Comparison of ENCODE assay signal across 25 mouse cellular contexts in the genomic region with DNA sequence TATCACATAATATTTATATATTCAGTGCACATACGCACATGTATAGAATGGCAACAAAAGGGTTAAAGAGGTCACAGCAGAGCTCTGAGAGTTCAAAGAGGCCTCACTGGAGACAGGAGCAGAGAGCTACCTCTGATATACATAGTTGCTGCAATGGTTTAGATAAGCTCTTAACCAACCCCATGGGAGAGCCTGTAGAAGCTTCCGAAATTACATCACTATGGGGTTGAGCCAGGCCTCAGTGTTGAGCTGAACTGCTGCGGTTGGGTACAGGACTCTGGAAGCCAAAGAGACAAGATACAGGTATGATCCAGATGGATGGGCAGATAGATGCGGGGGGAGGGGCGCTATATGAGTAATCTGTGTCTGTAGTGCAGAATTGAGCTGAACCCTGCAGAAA. TPM values are rescaled to one million over a fixed set of nuclear protein-coding genes. Genes with fewer than 3 reads are reported as not detected.
DNase-seq lines count a peak whose midpoint lies in the region; ATAC-seq and TF ChIP-seq lines count a peak whose summit lies in the region.
"Had no signal": no experiment of that assay in that cellular context is flagged by ENCODE, and none has a peak within 500 bp of the region (broad histone marks: within the 10 kb centered on the region; RNA-seq: fewer than 3 reads in every experiment).

No protein-coding gene starts in this region.

- WGBS in intestine, embryonic 15.5 days: 83% methylated on average over 5 of the region's 5 CpGs
- WGBS in intestine, postnatal 0 days: 90% methylated on average over 5 of the region's 5 CpGs
- 90% methylated on average over 5 of the region's 5 CpGs for WGBS in forebrain, embryonic 10.5 days

- peak; percentile 58; the same call in 1 of the 2 replicates for ATAC-seq in intestine, embryonic 15.5 days
- no peak for ATAC-seq in intestine, postnatal 0 days
- peak; percentile 90 for ATAC-seq in megakaryocyte progenitor cell, adult 5-6 weeks (replicated peaks; ENCODE audit: poor library complexity)
- ATAC-seq: forebrain, embryonic 15.5 days; midbrain, embryonic 13.5 days had no signal

- H3K36me3 ChIP-seq in intestine, embryonic 15.5 days: no peaks in the 10 kb centered on the region
- no peaks in the 10 kb centered on the region for H3K36me3 ChIP-seq in intestine, postnatal 0 days (ENCODE audit: control insufficient read depth, insufficient read depth)
- H3K36me3 ChIP-seq in forebrain, embryonic 10.5 days (replicated peaks): no peaks in the 10 kb centered on the region
- H3K36me3 ChIP-seq: forebrain, embryonic 15.5 days; limb, embryonic 15.5 days; midbrain, embryonic 13.5 days had no signal

- H3K4me1 ChIP-seq in intestine, embryonic 15.5 days (replicated peaks): 0 out of 2 replicates have a peak, but pooled peaks cover 4% of the 10 kb centered on the region
- H3K4me1 ChIP-seq in intestine, postnatal 0 days (replicated peaks; ENCODE audit: control insufficient read depth, insufficient read depth, low read length): no peaks in the 10 kb centered on the region
- H3K4me1 ChIP-seq in forebrain, embryonic 10.5 days: peaks cover 20% of the 10 kb centered on the region; the same call in 1 of the 2 replicates
- H3K4me1 ChIP-seq: forebrain, embryonic 15.5 days; limb, embryonic 15.5 days had no signal

- H3K9me3 ChIP-seq in intestine, embryonic 15.5 days: no peaks in the 10 kb centered on the region
- no peaks in the 10 kb centered on the region for H3K9me3 ChIP-seq in intestine, postnatal 0 days (ENCODE audit: control insufficient read depth)
- H3K9me3 ChIP-seq in forebrain, embryonic 10.5 days: no peaks in the 10 kb centered on the region
- H3K9me3 ChIP-seq: forebrain, embryonic 15.5 days; limb, embryonic 15.5 days; midbrain, embryonic 13.5 days had no signal

- no peak overlapping the region for H3K4me2 ChIP-seq in intestine, embryonic 15.5 days (replicated peaks)
- H3K4me2 ChIP-seq in intestine, postnatal 0 days (replicated peaks; ENCODE audit: low read depth): no peak overlapping the region
- H3K4me2 ChIP-seq: forebrain, embryonic 15.5 days; hindbrain, embryonic 14.5 days; limb, embryonic 15.5 days; midbrain, embryonic 13.5 days had no signal

- H3K27ac ChIP-seq in intestine, embryonic 15.5 days: no peak overlapping the region
- H3K27ac ChIP-seq in intestine, postnatal 0 days (ENCODE audit: low read depth, low read length): no peak overlapping the region
- no peak overlapping the region; the same call in 1 of the 2 replicates for H3K27ac ChIP-seq in forebrain, embryonic 10.5 days
- H3K27ac ChIP-seq: forebrain, embryonic 15.5 days; hindbrain, embryonic 14.5 days; limb, embryonic 15.5 days; midbrain, embryonic 13.5 days had no signal

- H3K9ac ChIP-seq in intestine, embryonic 15.5 days: no peak overlapping the region
- no peak overlapping the region for H3K9ac ChIP-seq in intestine, postnatal 0 days (ENCODE audit: low read depth, low read length)
- H3K9ac ChIP-seq: forebrain, embryonic 15.5 days; hindbrain, embryonic 14.5 days; limb, embryonic 15.5 days; midbrain, embryonic 13.5 days had no signal

- H3K27me3 ChIP-seq in intestine, embryonic 15.5 days (replicated peaks): no peaks in the 10 kb centered on the region
- no peaks in the 10 kb centered on the region for H3K27me3 ChIP-seq in intestine, postnatal 0 days (replicated peaks; ENCODE audit: control insufficient read depth, insufficient read depth, low read length)
- H3K27me3 ChIP-seq in forebrain, embryonic 10.5 days (ENCODE audit: poor library complexity, severe bottlenecking): peaks cover 9% of the 10 kb centered on the region; the same call in 1 of the 2 replicates
- H3K27me3 ChIP-seq: forebrain, embryonic 15.5 days; limb, embryonic 15.5 days; midbrain, embryonic 13.5 days had no signal

- peak; percentile 51 for DNase-seq in c-Kit-negative CD71-positive TER-119-positive erythroid progenitor cells, embryonic 14.5 days (ENCODE audit: low read depth, low spot score)
- peak; percentile 77 for DNase-seq in liver
- DNase-seq in forebrain, embryonic 10.5 days (ENCODE audit: extremely low spot score, low spot score): no peak
- no peak for DNase-seq in left cerebral cortex, adult 18-20 months (ENCODE audit: low spot score in 2 of 2)
- DNase-seq: adrenal gland, postnatal 25 days; cerebellum, adult 9-11 months; heart, postnatal 14 days; kidney, adult 11 months; kidney, postnatal 14 days; layer of hippocampus, adult 9-11 months; lung, postnatal 4 days; retina, postnatal 1 day; right cerebral cortex, postnatal 4 days; thymus, adult 2 months had no signal

- no peak for TF ChIP-seq CTCF in intestine, postnatal 0 days (IDR thresholded peaks at IDR 0.05; ENCODE audit: low read depth)

- H3K4me3 ChIP-seq in intestine, embryonic 15.5 days (replicated peaks): no peak overlapping the region
- no peak overlapping the region for H3K4me3 ChIP-seq in intestine, postnatal 0 days (ENCODE audit: low read depth, low read length)
- no peak overlapping the region for H3K4me3 ChIP-seq in forebrain, embryonic 10.5 days
- H3K4me3 ChIP-seq: forebrain, embryonic 15.5 days; limb, embryonic 15.5 days; midbrain, embryonic 13.5 days; myocyte had no signal

RNA-seq across cellular contexts. Expression of a gene that starts 8.1 kb away (rescaled TPM):
- 5.7 and 6.3 TPM in 2 replicates for polyA plus RNA-seq in intestine, embryonic 15.5 days (2015; fragmentation: Nextera tagmentation; extraction: Ambion mirVana)
- 1.6 and 1.8 TPM in 2 replicates for polyA plus RNA-seq in intestine, postnatal 0 days (2015; fragmentation: Nextera tagmentation; extraction: Ambion mirVana)
- total RNA-seq in megakaryocyte progenitor cell, adult 5-6 weeks (2015): not detected in 2 replicates
- total RNA-seq in megakaryocyte progenitor cell, adult 5-6 weeks (2017): not detected in 2 replicates
- polyA plus RNA-seq in forebrain, embryonic 10.5 days (2016; fragmentation: Nextera tagmentation; extraction: Ambion mirVana): 2.6 and 3.0 TPM in 2 replicates
- total RNA-seq in left cerebral cortex, adult 18-20 months (2021): 1 to 10 TPM; 5.7 to 7.7 TPM
- total RNA-seq: granulocyte monocyte progenitor cell, adult 5-6 weeks; neutrophil, adult 5-6 weeks had no signal
- polyA plus RNA-seq: C2C12, myocyte had no signal

Comparison
In these comparisons a context has a peak if more than half of its experiments do, and no peak if none do; other contexts are left out.
1. DNase-seq: peak in c-Kit-negative CD71-positive TER-119-positive erythroid progenitor cells, embryonic 14.5 days (single experiment) and liver (single experiment); none in forebrain, embryonic 10.5 days (single experiment) and left cerebral cortex, adult 18-20 months (0 of 2).